Mouse (Mus musculus) kidney, adult 8-10 months (tissue): ENCODE measurements around the gene Pik3ap1.
"Not testable (repeated sequence)": the region's sequence is repeated elsewhere in the genome, so short reads cannot be mapped to it uniquely, and the experiment has no call there.

Experiments
- DNase-seq, 2 experiments: peaks; one replicate each; pipeline ENCODE4 v3.0.0; 2022

Gene Pik3ap1

GRCm38 (mm10) chr19:41384922-41385508 is at the start of gene Pik3ap1:
TSS of gene Pik3ap1 (minus strand) at chr19:41385102.
- peak in 1 of 2 experiments; percentile 17 for DNase-seq

- DNase-seq, result not testable (repeated sequence)
Observed at GRCm38 (mm10) chr19:41431512-41432164, 46.7 kb upstream of the Pik3ap1 start.

- DNase-seq, result not testable (repeated sequence)
Observed at GRCm38 (mm10) chr19:41425927-41426772, 41.2 kb upstream of the Pik3ap1 start.

- no peak for DNase-seq
Observed at GRCm38 (mm10) chr19:41421264-41421663, 36.4 kb upstream of the Pik3ap1 start.

- no peak for DNase-seq
Observed at GRCm38 (mm10) chr19:41418786-41419185, 33.9 kb upstream of the Pik3ap1 start.

GRCm38 (mm10) chr19:41417995-41418394 is 33.1 kb upstream of the Pik3ap1 start:
- DNase-seq, result peak in 1 of 2 experiments; percentile 5

- no peak for DNase-seq
Observed at GRCm38 (mm10) chr19:41416201-41416600, 31.3 kb upstream of the Pik3ap1 start.

GRCm38 (mm10) chr19:41402603-41403002 is 17.7 kb upstream of the Pik3ap1 start:
- DNase-seq, result no peak

- no peak for DNase-seq
Observed at GRCm38 (mm10) chr19:41390856-41391255, 6.0 kb upstream of the Pik3ap1 start.

- DNase-seq, result no peak
Observed at GRCm38 (mm10) chr19:41389351-41389750, 4.4 kb upstream of the Pik3ap1 start.

- DNase-seq, result no peak
Observed at GRCm38 (mm10) chr19:41388242-41388641, 3.3 kb upstream of the Pik3ap1 start.

- no peak for DNase-seq
Observed at GRCm38 (mm10) chr19:41387262-41387661, 2.4 kb upstream of the Pik3ap1 start.

GRCm38 (mm10) chr19:41384406-41384851 is 473 bp downstream of the Pik3ap1 start:
- DNase-seq, result no peak

- DNase-seq, result no peak
Observed at GRCm38 (mm10) chr19:41382391-41382978, 2.4 kb downstream of the Pik3ap1 start.

GRCm38 (mm10) chr19:41381581-41382239 is 3.2 kb downstream of the Pik3ap1 start:
- no peak for DNase-seq

GRCm38 (mm10) chr19:41379195-41379594 is 5.7 kb downstream of the Pik3ap1 start:
- no peak for DNase-seq

- no peak for DNase-seq
Observed at GRCm38 (mm10) chr19:41375791-41376190, 9.1 kb downstream of the Pik3ap1 start.

- DNase-seq, result no peak
Observed at GRCm38 (mm10) chr19:41375096-41375495, 9.8 kb downstream of the Pik3ap1 start.

GRCm38 (mm10) chr19:41374658-41375057 is 10.2 kb downstream of the Pik3ap1 start:
- no peak for DNase-seq

- no peak for DNase-seq
Observed at GRCm38 (mm10) chr19:41372322-41372721, 12.6 kb downstream of the Pik3ap1 start.

- no peak for DNase-seq
Observed at GRCm38 (mm10) chr19:41371373-41371772, 13.5 kb downstream of the Pik3ap1 start.
